8 mouse cellular contexts compared by ENCODE assay signal in the genomic region with DNA sequence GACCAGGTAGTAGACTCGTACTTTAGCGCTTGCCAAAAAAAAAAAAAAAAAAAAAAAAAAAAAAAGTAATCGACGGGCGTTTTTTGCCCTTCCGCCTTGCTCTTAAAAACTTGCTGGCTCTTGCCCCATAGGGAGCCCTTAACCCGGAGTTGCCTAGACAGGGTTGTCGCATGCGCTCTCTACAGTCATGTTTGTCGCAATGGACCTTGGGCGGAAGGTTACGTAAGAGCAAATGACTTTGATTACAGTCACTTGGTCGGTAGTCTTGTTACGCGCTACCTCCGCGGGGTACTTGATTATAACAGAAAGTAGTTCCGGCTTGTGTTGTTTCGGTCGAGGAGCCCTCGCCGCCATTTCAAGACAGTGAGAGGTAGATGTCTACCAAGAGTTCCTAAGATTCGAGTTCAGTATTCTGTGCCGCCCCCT. TPM values are rescaled to one million over a fixed set of nuclear protein-coding genes. Genes with fewer than 3 reads are reported as not detected.
DNase-seq lines count a peak whose midpoint lies in the region; ATAC-seq and TF ChIP-seq lines count a peak whose summit lies in the region.

Ogt (plus strand) TSS at position 320 of the 426 bp plus-strand sequence.

- TF ChIP-seq EP300 in MEL (IDR thresholded peaks at IDR 0.05; ENCODE audit: low read depth in 1 of 2, low read length in 2 of 2) = no peak

- H3K4me2 ChIP-seq in forebrain, postnatal 0 days (ENCODE audit: low read depth) = peak within 1 kb of the TSS; percentile 49
- peak within 1 kb of the TSS; percentile 49 for H3K4me2 ChIP-seq in lung, embryonic 15.5 days

- H3K36me3 ChIP-seq in MEL (ENCODE audit: control insufficient read depth in 1 of 2, insufficient read depth in 2 of 2, low read length in 2 of 2) = peaks cover 11 to 17% of the 10 kb centered on the region in 2 experiments
- no peaks in the 10 kb centered on the region for H3K36me3 ChIP-seq in forebrain, postnatal 0 days (ENCODE audit: insufficient read depth)
- no peaks in the 10 kb centered on the region for H3K36me3 ChIP-seq in lung, embryonic 15.5 days

- no peaks in the 10 kb centered on the region for H3K27me3 ChIP-seq in MEL (ENCODE audit: control insufficient read depth in 1 of 2, insufficient read depth in 2 of 2, low read length in 2 of 2)
- no peaks in the 10 kb centered on the region for H3K27me3 ChIP-seq in cerebellum, adult 2 months (ENCODE audit: control insufficient read depth, insufficient read depth, low read length)
- H3K27me3 ChIP-seq in forebrain, postnatal 0 days (ENCODE audit: insufficient read depth, low read length) = no peaks in the 10 kb centered on the region
- peaks cover 22% of the 10 kb centered on the region; the same call in 1 of the 2 replicates for H3K27me3 ChIP-seq in lung, embryonic 15.5 days

- 4% methylated on average over 24 of the region's 24 CpGs for WGBS in cerebellum, adult 2 months
- 20% methylated on average over 24 of the region's 24 CpGs for WGBS in forebrain, postnatal 0 days
- WGBS in lung, embryonic 15.5 days = 11% methylated on average over 24 of the region's 24 CpGs

- no peaks in the 10 kb centered on the region for H3K9me3 ChIP-seq in MEL (replicated peaks; ENCODE audit: insufficient read depth, low read length)
- no peaks in the 10 kb centered on the region for H3K9me3 ChIP-seq in forebrain, postnatal 0 days (ENCODE audit: low read length)
- H3K9me3 ChIP-seq in lung, embryonic 15.5 days = no peaks in the 10 kb centered on the region

- TF ChIP-seq CTCF in MEL (IDR thresholded peaks at IDR 0.05 in 2 of 3, conservative IDR thresholded peaks at IDR 0.05 in 1 of 3; ENCODE audit: control insufficient read depth in 1 of 3, insufficient read depth in 1 of 3, low read depth in 2 of 3, low read length in 3 of 3, poor library complexity in 1 of 3, severe bottlenecking in 1 of 3) = no peak
- no peak for TF ChIP-seq CTCF in cerebellum, adult 2 months (IDR thresholded peaks at IDR 0.05; ENCODE audit: borderline replicate concordance, insufficient read depth, low read depth, low read length)
- TF ChIP-seq CTCF in forebrain, postnatal 0 days (IDR thresholded peaks at IDR 0.05; ENCODE audit: low read depth) = no peak

- DNase-seq in MEL (ENCODE audit: low read depth, low spot score) = peak; percentile 96
- DNase-seq in cerebellum, adult 2 months = peak; percentile 91 to 93
- peak; percentile 94 for DNase-seq in forebrain, postnatal 0 days
- peak; percentile 89 for DNase-seq in heart, postnatal 4 days
- peak; percentile 87 to 93 for DNase-seq in layer of hippocampus, adult 8-10 months (ENCODE audit: low spot score in 2 of 2)
- peak; percentile 86 for DNase-seq in ovary, adult 18-20 months (ENCODE audit: low spot score)
- peak; percentile 93 for DNase-seq in thymus, postnatal 0 days (ENCODE audit: low spot score)

- peaks cover 33% of the 10 kb centered on the region for H3K79me2 ChIP-seq in MEL (ENCODE audit: control insufficient read depth, insufficient read depth, low read length, poor library complexity)

- H3K27ac ChIP-seq in MEL (ENCODE audit: control insufficient read depth, low read depth, low read length) = peak within 1 kb of the TSS; percentile 88
- H3K27ac ChIP-seq in cerebellum, adult 2 months (ENCODE audit: insufficient read depth, low read length) = peak within 1 kb of the TSS; percentile 90
- H3K27ac ChIP-seq in forebrain, postnatal 0 days (ENCODE audit: low read depth, low read length) = peak within 1 kb of the TSS; percentile 92
- peak within 1 kb of the TSS; percentile 71 for H3K27ac ChIP-seq in lung, embryonic 15.5 days

- peak in 1 of 2 experiments; percentile 77; a peak in 2 of 4 replicates for TF ChIP-seq POLR2A in MEL (IDR thresholded peaks at IDR 0.05; ENCODE audit: control insufficient read depth in 1 of 2, insufficient read depth in 1 of 2, low read depth in 1 of 2, low read length in 2 of 2, poor library complexity in 1 of 2)
- TF ChIP-seq POLR2A in cerebellum, adult 2 months (IDR thresholded peaks at IDR 0.05; ENCODE audit: borderline replicate concordance, insufficient read depth, low read length) = peak; percentile 71; the same call in 1 of the 2 replicates

- no peak for TF ChIP-seq RAD21 in MEL (IDR thresholded peaks at IDR 0.05; ENCODE audit: low read depth, low read length)

- peaks cover 3% of the 10 kb centered on the region in 2 experiments; a peak in 2 of 4 replicates for H3K4me1 ChIP-seq in MEL (ENCODE audit: control insufficient read depth in 1 of 2, insufficient read depth in 2 of 2, low read length in 2 of 2)
- no peaks in the 10 kb centered on the region for H3K4me1 ChIP-seq in cerebellum, adult 2 months (ENCODE audit: control insufficient read depth, insufficient read depth, low read length)
- no peaks in the 10 kb centered on the region for H3K4me1 ChIP-seq in forebrain, postnatal 0 days (ENCODE audit: insufficient read depth)
- H3K4me1 ChIP-seq in lung, embryonic 15.5 days = 0 out of 2 replicates have a peak, but pooled peaks cover 8% of the 10 kb centered on the region

- peak within 1 kb of the TSS; percentile 99 for H3K9ac ChIP-seq in MEL (ENCODE audit: control insufficient read depth, low read depth, low read length, poor library complexity, severe bottlenecking)
- H3K9ac ChIP-seq in forebrain, postnatal 0 days = peak within 1 kb of the TSS; percentile 76
- peak within 1 kb of the TSS; percentile 71 for H3K9ac ChIP-seq in lung, embryonic 15.5 days

- H3K4me3 ChIP-seq in MEL (ENCODE audit: control insufficient read depth in 1 of 2, insufficient read depth in 1 of 2, low read depth in 2 of 2, low read length in 2 of 2) = peak within 1 kb of the TSS; percentile 77 to 92
- H3K4me3 ChIP-seq in cerebellum, adult 2 months (replicated peaks; ENCODE audit: insufficient read depth, low read depth, low read length) = peak within 1 kb of the TSS; percentile 96
- peak within 1 kb of the TSS; percentile 61 for H3K4me3 ChIP-seq in forebrain, postnatal 0 days (ENCODE audit: low read depth, low read length)
- peak within 1 kb of the TSS; percentile 64 for H3K4me3 ChIP-seq in lung, embryonic 15.5 days

- peak; percentile 91 for ATAC-seq in forebrain, postnatal 0 days
- ATAC-seq in lung, embryonic 15.5 days (ENCODE audit: borderline replicate concordance, extremely low read depth, low FRiP score, low TSS enrichment) = peak; percentile 96

TF ChIP-seq in MEL, 35 proteins besides CTCF, POLR2A, EP300 and RAD21 (continues in another document):
- no peak; the same call in 1 of the 2 replicates for TF ChIP-seq JUND (IDR thresholded peaks at IDR 0.05; ENCODE audit: low read depth, low read length)
- peak; percentile 78 for TF ChIP-seq MXI1 (IDR thresholded peaks at IDR 0.05; ENCODE audit: low read depth, low read length)
- no peak for TF ChIP-seq POLR2AphosphoS5 (IDR thresholded peaks at IDR 0.05; ENCODE audit: borderline replicate concordance, low read depth, low read length)
- peak; percentile 55 for TF ChIP-seq NRF1 (IDR thresholded peaks at IDR 0.05; ENCODE audit: insufficient read depth, low read depth, low read length, poor library complexity, severe bottlenecking)
- TF ChIP-seq KAT2A (conservative IDR thresholded peaks at IDR 0.05; ENCODE audit: low read depth, low read length) = peak; percentile 100
- peak; percentile 55; the same call in 1 of the 2 replicates for TF ChIP-seq ZKSCAN1 (IDR thresholded peaks at IDR 0.05; ENCODE audit: low read depth, low read length)
- no peak for TF ChIP-seq MAZ (IDR thresholded peaks at IDR 0.05; ENCODE audit: low read depth, low read length)
- TF ChIP-seq GATA1 (IDR thresholded peaks at IDR 0.05; ENCODE audit: low read depth, low read length) = peak; percentile 26; the same call in 1 of the 2 replicates
- TF ChIP-seq MAFK (IDR thresholded peaks at IDR 0.05; ENCODE audit: borderline replicate concordance, low read depth, low read length) = no peak
- TF ChIP-seq MAX (IDR thresholded peaks at IDR 0.05; ENCODE audit: low read length) = peak; percentile 2; the same call in 1 of the 2 replicates
- peak; percentile 25; the same call in 1 of the 2 replicates for TF ChIP-seq ZMIZ1 (IDR thresholded peaks at IDR 0.05; ENCODE audit: low read depth, low read length)
- peak; percentile 68 for TF ChIP-seq NELFE (IDR thresholded peaks at IDR 0.05; ENCODE audit: low read depth, low read length)
- no peak for TF ChIP-seq MEF2A (IDR thresholded peaks at IDR 0.05; ENCODE audit: extremely low read depth, insufficient replicate concordance, low read depth, low read length, poor library complexity, severe bottlenecking)
- peak; percentile 77 for TF ChIP-seq HCFC1 (IDR thresholded peaks at IDR 0.05; ENCODE audit: low read depth, low read length)
- TF ChIP-seq ZC3H11A (IDR thresholded peaks at IDR 0.05; ENCODE audit: low read depth, low read length) = no peak
- no peak for TF ChIP-seq SMC3 (IDR thresholded peaks at IDR 0.05; ENCODE audit: low read depth, low read length)
- TF ChIP-seq MYB (IDR thresholded peaks at IDR 0.05; ENCODE audit: low read depth, low read length) = no peak
- peak; percentile 77 for TF ChIP-seq CHD2 (IDR thresholded peaks at IDR 0.05; ENCODE audit: low read length)
- no peak; the same call in 1 of the 2 replicates for TF ChIP-seq TCF12 (IDR thresholded peaks at IDR 0.05; ENCODE audit: low read depth, low read length)
- TF ChIP-seq ZNF384 (IDR thresholded peaks at IDR 0.05; ENCODE audit: low read depth, low read length) = peak; percentile 99
- no peak for TF ChIP-seq USF2 (IDR thresholded peaks at IDR 0.05; ENCODE audit: borderline replicate concordance in 1 of 2, insufficient read depth in 1 of 2, low read depth in 1 of 2, low read length in 2 of 2)
- TF ChIP-seq POLR2AphosphoS2 (IDR thresholded peaks at IDR 0.05; ENCODE audit: low read length) = peak; percentile 72; the same call in 1 of the 2 replicates
- no peak for TF ChIP-seq UBTF (IDR thresholded peaks at IDR 0.05; ENCODE audit: borderline replicate concordance, insufficient read depth, low read depth, low read length)
- no peak for TF ChIP-seq TAL1 (IDR thresholded peaks at IDR 0.05; ENCODE audit: low read length)
- peak; percentile 78; the same call in 1 of the 2 replicates for TF ChIP-seq SIN3A (IDR thresholded peaks at IDR 0.05; ENCODE audit: low read length)

RNA-seq across cellular contexts. Expression of gene Ogt, which starts in this region (rescaled TPM):
- 20.2 and 28.6 TPM in 2 replicates for total RNA-seq in MEL (2012; rRNA removed)
- polyA plus RNA-seq in MEL (2012; ENCODE audit: insufficient read depth in 1 of 2, insufficient read length in 2 of 2, low read depth in 1 of 2, low replicate concordance in 2 of 2, missing spikeins in 1 of 2) = 10 to 100 TPM in 1 of 2 experiments, not detected in 1; 41.2 TPM
- 238 and 261 TPM in 2 replicates for polyA plus RNA-seq in cerebellum, adult 2 months (2012; rRNA removed)
- total RNA-seq in forebrain, postnatal 0 days (2014; rRNA removed) = 174 and 187 TPM in 2 replicates
- polyA plus RNA-seq in forebrain, postnatal 0 days (2015; fragmentation: Nextera tagmentation; extraction: Ambion mirVana) = 85.6 and 93.6 TPM in 2 replicates
- 10 to 100 TPM; 84.4 to 86.9 TPM for total RNA-seq in heart, postnatal 4 days (2021)
- 100 to 1,000 TPM; 185 to 278 (median 222) TPM for total RNA-seq in layer of hippocampus, adult 8-10 months (2022)
- 128 and 134 TPM in 2 replicates for polyA plus RNA-seq in lung, embryonic 15.5 days (2015; fragmentation: Nextera tagmentation; extraction: Ambion mirVana)
- 127 and 142 TPM in 2 replicates for polyA plus RNA-seq in thymus, postnatal 0 days (2015; fragmentation: Nextera tagmentation; extraction: Ambion mirVana)

Comparison
In these comparisons a context has a peak if more than half of its experiments do, and no peak if none do; other contexts are left out.
1. Peak in every context shown above with its lines: DNase-seq, ATAC-seq, H3K4me3 ChIP-seq and H3K27ac ChIP-seq.